Mouse (Mus musculus) stomach, postnatal 0 days (tissue): ENCODE data around the gene Gpank1. TPM values are rescaled to one million over a fixed set of nuclear protein-coding genes. Genes with fewer than 3 reads are reported as not detected.

ENCODE experiments used
- ATAC-seq: fragments of 200-750 bp; cut with Nextera tagmentation; 2 replicates; pipeline ENCODE4 v1.8.0; 2017; ENCODE audit not compliant: low FRiP score, low TSS enrichment
- DNase-seq: peaks from one replicate; pipeline ENCODE4 v3.0.0-alpha.2; 2016; ENCODE audit warnings: low spot score
- H3K27ac ChIP-seq: fragments of 300-500 bp; sonication (generic); replicated peaks from 2 replicates; pipeline ENCODE4 v1.5.1; 2014; ENCODE audit warnings: mild to moderate bottlenecking, control low read depth
- H3K27me3 ChIP-seq: fragments of 300-500 bp; sonication (generic); 2 replicates; pipeline ENCODE4 v1.6.1; 2014; ENCODE audit warnings: low read length; ENCODE audit not compliant: control insufficient read depth, insufficient read depth
- H3K36me3 ChIP-seq: fragments of 300-500 bp; sonication (generic); 2 replicates; pipeline ENCODE4 v1.6.1; 2014; ENCODE audit warnings: low read length, mixed read lengths; ENCODE audit not compliant: control insufficient read depth, insufficient read depth
- H3K4me1 ChIP-seq: fragments of 300-500 bp; sonication (generic); replicated peaks from 2 replicates; pipeline ENCODE4 v1.6.1; 2014; ENCODE audit warnings: antibody characterized with exemption; ENCODE audit not compliant: control insufficient read depth, insufficient read depth
- H3K4me2 ChIP-seq: fragments of 300-500 bp; sonication (generic); replicated peaks from 2 replicates; pipeline ENCODE4 v1.6.1; 2014; ENCODE audit warnings: low read depth, mild to moderate bottlenecking, control low read depth, moderate library complexity
- H3K4me3 ChIP-seq: fragments of 300-500 bp; sonication (generic); 2 replicates; pipeline ENCODE4 v1.5.1; 2014; ENCODE audit warnings: low read depth, low read length, control low read depth
- H3K9ac ChIP-seq: fragments of 300-500 bp; sonication (generic); 2 replicates; pipeline ENCODE4 v1.6.1; 2014; ENCODE audit warnings: mild to moderate bottlenecking, low read length, control low read depth, mixed read lengths
- H3K9me3 ChIP-seq: fragments of 300-500 bp; sonication (generic); 2 replicates; pipeline ENCODE4 v1.6.1; 2016; ENCODE audit warnings: low read length; ENCODE audit not compliant: control insufficient read depth
- CTCF ChIP-seq: IDR thresholded peaks from 2 replicates; pipeline ENCODE4 v1.5.1; 2016; ENCODE audit warnings: antibody characterized with exemption, low read depth, mild to moderate bottlenecking, moderate library complexity
- EP300 ChIP-seq: optimal IDR thresholded peaks from 2 replicates; pipeline ENCODE3; 2016; ENCODE audit warnings: antibody characterized with exemption
- WGBS: fragments of 180-500 bp; shearing (Covaris S2); extraction: QIAGEN DNeasy Blood & Tissue Kit; methylation state at CpG from one replicate; pipeline ENCODE4 v1.1.7; 2014; 5-methylcytosine and 5-hydroxymethylcytosine counted together
- polyA plus RNA-seq: library from polyadenylated mRNA; unstranded; fragments of >200 nt; fragmentation: Nextera tagmentation; extraction: Ambion mirVana; gene quantifications from 2 replicates; pipeline ENCODE4 v1.2.1, GENCODE M21; 2015

The Gpank1 gene
- polyA plus RNA-seq, 1 experiment from 2014 or later = 11.3 TPM

DNA sequence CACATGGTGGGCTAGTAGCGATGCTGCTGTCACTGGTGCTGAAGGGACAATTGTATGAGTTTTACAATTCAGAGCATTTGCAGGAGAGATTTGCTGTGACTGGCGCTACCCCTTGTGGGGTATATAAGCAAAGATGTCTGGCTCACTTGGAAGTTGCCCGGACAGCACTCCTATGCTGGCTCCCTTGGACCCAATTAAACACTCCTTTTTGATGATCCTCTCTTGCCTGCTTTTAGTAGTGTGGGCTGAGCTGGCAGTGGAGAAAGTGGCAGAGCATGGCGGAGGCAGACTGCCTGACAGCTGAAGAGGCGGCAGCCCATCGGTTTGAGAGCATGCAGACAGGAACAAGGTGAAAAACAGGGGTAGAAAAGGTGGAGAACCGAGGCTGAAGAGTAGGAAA, 46.5 kb downstream of the Gpank1 start:
- Histone ChIP-seq H3K4me2 (no peak overlapping the region), H3K9ac (no peak overlapping the region), H3K4me1 (peaks cover 5% of the 10 kb centered on the region), H3K27ac (no peak overlapping the region), H3K4me3 (no peak overlapping the region), H3K36me3 (no peaks in the 10 kb centered on the region), H3K27me3 (no peaks in the 10 kb centered on the region), H3K9me3 (no peaks in the 10 kb centered on the region)
- WGBS = 84% methylated on average over 7 of the region's 7 CpGs
- DNase-seq = no peak
- no peak for TF ChIP-seq CTCF
- TF ChIP-seq EP300 = no peak
- no peak for ATAC-seq

DNA sequence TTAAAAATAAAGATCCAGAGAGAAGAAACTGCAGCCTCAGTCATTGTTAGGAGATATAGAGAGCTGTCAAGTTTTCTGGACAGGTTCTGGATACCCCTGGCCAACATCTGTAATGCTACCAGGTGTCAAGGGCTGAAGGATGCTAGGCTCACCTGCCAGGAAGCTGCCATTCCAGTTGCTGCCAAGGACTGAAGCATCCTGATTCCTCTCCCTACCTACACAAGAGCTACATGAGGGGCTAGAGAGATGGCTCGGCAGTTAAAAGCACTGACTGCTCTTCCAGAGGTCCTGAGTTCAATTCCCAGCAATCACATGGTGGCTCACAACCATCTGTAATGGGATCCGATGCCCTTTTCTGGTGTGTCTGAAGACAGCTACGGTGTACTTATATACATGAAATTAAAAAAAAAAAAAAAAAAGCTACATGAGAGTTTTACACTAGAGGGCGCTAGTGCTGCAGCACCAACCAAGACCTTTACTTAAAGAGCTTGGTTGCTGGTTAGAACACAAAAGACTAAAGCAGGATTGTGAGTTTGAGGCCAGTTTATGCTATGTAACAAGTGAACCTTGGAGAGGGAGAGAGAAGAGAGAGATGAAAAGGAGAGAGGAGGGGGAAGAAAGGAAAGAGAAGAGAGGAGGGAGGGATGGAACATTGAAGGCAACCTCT, 47.4 kb downstream of the Gpank1 start:
- Histone ChIP-seq H3K4me1 (peaks cover 3% of the 10 kb centered on the region; the same call in 1 of the 2 replicates), H3K9me3 (no peaks in the 10 kb centered on the region), H3K27me3 (no peaks in the 10 kb centered on the region), H3K36me3 (no peaks in the 10 kb centered on the region), H3K4me3 (no peak overlapping the region), H3K27ac (no peak overlapping the region), H3K9ac (no peak overlapping the region), H3K4me2 (no peak overlapping the region)
- WGBS = 14% methylated on average over 4 of the region's 4 CpGs
- DNase-seq (no peak), ATAC-seq (no peak)
- TF ChIP-seq CTCF (peak; percentile 80), EP300 (no peak)

DNA sequence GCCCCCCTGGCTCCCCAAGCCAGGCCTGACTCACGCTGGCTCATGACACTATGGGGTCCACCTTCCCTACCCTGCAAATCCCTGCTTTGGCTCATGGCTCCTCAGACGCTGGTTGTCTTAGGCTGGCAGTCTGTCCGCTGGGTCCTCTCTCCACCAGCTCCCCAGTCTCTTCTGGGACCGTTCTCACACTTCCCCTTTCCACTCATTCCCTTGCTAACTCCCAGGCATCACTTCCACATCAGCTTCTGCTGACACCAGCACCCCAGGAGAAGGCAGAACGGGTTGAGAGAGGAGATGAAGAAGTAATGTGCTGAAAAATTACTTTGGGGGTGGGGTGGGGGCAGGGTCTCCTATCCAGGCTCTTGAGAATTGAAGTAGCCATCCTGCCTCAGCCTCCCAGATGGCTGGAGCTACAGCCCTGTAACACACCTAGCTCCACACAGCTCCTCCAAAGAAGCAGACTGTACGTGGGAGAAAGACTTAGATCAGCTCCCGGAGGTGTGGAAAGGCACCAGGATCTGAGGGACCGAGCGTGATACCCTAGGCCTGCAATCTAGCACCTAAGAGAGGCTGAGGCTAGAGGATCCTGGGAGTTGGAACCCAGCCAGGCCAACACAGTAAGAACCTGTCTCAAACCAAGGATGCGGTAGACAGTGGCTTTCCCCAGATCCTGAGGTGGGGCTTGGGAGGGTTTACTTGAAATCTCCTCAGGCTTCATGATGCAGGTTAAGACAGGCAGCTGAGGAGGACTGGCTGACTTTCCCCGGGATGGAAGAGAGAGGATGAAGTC, 51.4 kb downstream of the Gpank1 start:
- Histone ChIP-seq H3K4me1 (no peaks in the 10 kb centered on the region), H3K9me3 (no peaks in the 10 kb centered on the region), H3K27ac (no peak overlapping the region), H3K27me3 (no peaks in the 10 kb centered on the region), H3K4me2 (no peak overlapping the region), H3K4me3 (no peak overlapping the region), H3K9ac (peak overlapping the region; percentile 41; the same call in 1 of the 2 replicates), H3K36me3 (no peaks in the 10 kb centered on the region)
- ATAC-seq (no peak), DNase-seq (no peak)
- no peak for TF ChIP-seq EP300
- TF ChIP-seq CTCF = no peak
- 64% methylated on average over 11 of the region's 11 CpGs for WGBS

DNA sequence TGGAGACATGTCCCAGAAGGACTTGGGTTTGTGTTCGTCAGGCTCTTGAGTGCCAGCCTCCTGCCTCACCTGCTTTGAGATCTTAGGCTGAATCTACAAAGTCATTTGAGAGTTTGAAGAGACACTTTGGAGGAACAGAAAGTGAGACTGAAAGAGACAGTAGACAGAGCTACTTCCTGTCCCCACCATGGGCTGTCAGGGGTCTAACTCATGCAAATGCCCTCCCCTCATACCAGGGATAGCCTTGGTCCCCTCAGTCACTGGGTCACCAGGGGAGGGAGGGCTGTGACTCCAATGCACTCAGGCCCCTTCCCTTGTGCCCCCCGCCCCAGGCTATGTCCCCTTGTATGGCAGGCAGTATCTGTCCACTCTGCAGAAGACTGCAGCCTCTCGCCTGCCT, 52.1 kb downstream of the Gpank1 start:
- no peak for ATAC-seq

More for the DNA sequence above, 52.1 kb downstream of the Gpank1 start:
- 0 out of 2 replicates have a peak overlapping the region, but pooled peaks have one; percentile 41 for H3K9ac ChIP-seq
- H3K27ac ChIP-seq = no peak overlapping the region; the same call in 1 of the 2 replicates
- no peak overlapping the region for H3K4me3 ChIP-seq
- 77% methylated on average over 3 of the region's 3 CpGs for WGBS
- no peaks in the 10 kb centered on the region for H3K27me3 ChIP-seq
- no peak overlapping the region for H3K4me2 ChIP-seq
- DNase-seq = no peak
- H3K9me3 ChIP-seq = no peaks in the 10 kb centered on the region
- no peaks in the 10 kb centered on the region for H3K4me1 ChIP-seq
- TF ChIP-seq CTCF (no peak), EP300 (no peak)
- no peaks in the 10 kb centered on the region for H3K36me3 ChIP-seq

Other genes with a start within 250 kb of the Gpank1 start
- gene Zbtb12, start 242.0 kb upstream of the Gpank1 start, polyA plus RNA-seq = 0.59 and 0.62 TPM in 2 replicates
- not detected in 2 replicates for gene Gm20547, start 239.4 kb upstream of the Gpank1 start, polyA plus RNA-seq
- gene C2, start 223.2 kb upstream of the Gpank1 start, polyA plus RNA-seq = 4.8 and 5.5 TPM in 2 replicates
- 23.8 and 26.2 TPM in 2 replicates for gene Ehmt2, start 223.0 kb upstream of the Gpank1 start, polyA plus RNA-seq
- 31.2 and 33.1 TPM in 2 replicates for gene Slc44a4, start 207.0 kb upstream of the Gpank1 start, polyA plus RNA-seq
- gene Neu1, start 190.2 kb upstream of the Gpank1 start, polyA plus RNA-seq = 18.3 and 18.9 TPM in 2 replicates
- 3.0 TPM in 2 replicates for gene Hspa1b, start 162.2 kb upstream of the Gpank1 start, polyA plus RNA-seq
- gene Gm20481, start 151.5 kb upstream of the Gpank1 start, polyA plus RNA-seq = not detected in 2 replicates
- gene Hspa1a, start 149.3 kb upstream of the Gpank1 start, polyA plus RNA-seq = 24.1 and 25.9 TPM in 2 replicates
- 0.25 and 0.48 TPM in 2 replicates for gene Hspa1l, start 148.8 kb upstream of the Gpank1 start, polyA plus RNA-seq
- 69.2 and 75.1 TPM in 2 replicates for gene Lsm2, start 139.6 kb upstream of the Gpank1 start, polyA plus RNA-seq
- 35.5 and 40.2 TPM in 2 replicates for gene Vars, start 120.5 kb upstream of the Gpank1 start, polyA plus RNA-seq
- gene Vwa7, start 104.9 kb upstream of the Gpank1 start, polyA plus RNA-seq = 0.28 and 0.36 TPM in 2 replicates
- gene Sapcd1, start 93.4 kb upstream of the Gpank1 start, polyA plus RNA-seq = 8.0 and 8.2 TPM in 2 replicates
- 1.9 and 2.7 TPM in 2 replicates for gene Msh5, start 74.7 kb upstream of the Gpank1 start, polyA plus RNA-seq
- gene Clic1, start 71.5 kb upstream of the Gpank1 start, polyA plus RNA-seq = 344 and 360 TPM in 2 replicates
- gene Ddah2, start 62.4 kb upstream of the Gpank1 start, polyA plus RNA-seq = 84.8 and 86.8 TPM in 2 replicates
- 260 and 317 TPM in 2 replicates for gene Ly6g6c, start 56.1 kb upstream of the Gpank1 start, polyA plus RNA-seq
- 0.49 and 0.96 TPM in 2 replicates for gene Mpig6b, start 55.3 kb upstream of the Gpank1 start, polyA plus RNA-seq
- gene Ly6g6e, start 44.6 kb upstream of the Gpank1 start, polyA plus RNA-seq = 109 and 113 TPM in 2 replicates
- gene Ly6g6d, start 43.4 kb upstream of the Gpank1 start, polyA plus RNA-seq = 7.1 and 7.7 TPM in 2 replicates
- 0.13 TPM in 1 of 2 replicates, not detected in the other for gene Ly6g6f, start 35.8 kb upstream of the Gpank1 start, polyA plus RNA-seq
- gene Abhd16a, start 32.2 kb upstream of the Gpank1 start, polyA plus RNA-seq = 74.2 and 75.0 TPM in 2 replicates
- gene Ly6g5c, start 13.2 kb upstream of the Gpank1 start, polyA plus RNA-seq = not detected in 2 replicates
- gene Ly6g5b, start 6.0 kb upstream of the Gpank1 start, polyA plus RNA-seq = 0.18 and 0.27 TPM in 2 replicates
- 323 and 329 TPM in 2 replicates for gene Csnk2b, start 598 bp downstream of the Gpank1 start, polyA plus RNA-seq
- gene D17H6S53E, start 4.9 kb downstream of the Gpank1 start, polyA plus RNA-seq = 14.4 and 15.5 TPM in 2 replicates
- gene Apom, start 10.6 kb downstream of the Gpank1 start, polyA plus RNA-seq = 1.3 and 3.2 TPM in 2 replicates
- 28.1 and 30.6 TPM in 2 replicates for gene Bag6, start 13.7 kb downstream of the Gpank1 start, polyA plus RNA-seq
- gene Prrc2a, start 43.4 kb downstream of the Gpank1 start, polyA plus RNA-seq = 45.4 and 49.3 TPM in 2 replicates
- gene Aif1, start 54.6 kb downstream of the Gpank1 start, polyA plus RNA-seq = 24.3 and 25.2 TPM in 2 replicates
- gene Lst1, start 67.0 kb downstream of the Gpank1 start, polyA plus RNA-seq = 17.5 and 19.3 TPM in 2 replicates
- gene Ltb, start 73.0 kb downstream of the Gpank1 start, polyA plus RNA-seq = 0.63 and 0.78 TPM in 2 replicates
- gene Tnf, start 80.6 kb downstream of the Gpank1 start, polyA plus RNA-seq = 0.32 and 0.40 TPM in 2 replicates
- 0.11 and 0.16 TPM in 2 replicates for gene Lta, start 83.9 kb downstream of the Gpank1 start, polyA plus RNA-seq
- 0.27 and 0.33 TPM in 2 replicates for gene Gm16181, start 99.4 kb downstream of the Gpank1 start, polyA plus RNA-seq
- gene Atp6v1g2, start 112.2 kb downstream of the Gpank1 start, polyA plus RNA-seq = 3.0 and 3.6 TPM in 2 replicates
- gene Nfkbil1, start 114.3 kb downstream of the Gpank1 start, polyA plus RNA-seq = 7.4 and 7.5 TPM in 2 replicates
- gene Ddx39b, start 120.3 kb downstream of the Gpank1 start, polyA plus RNA-seq = 143 and 145 TPM in 2 replicates
- gene H2-D1, start 141.3 kb downstream of the Gpank1 start, polyA plus RNA-seq = 303 and 307 TPM in 2 replicates
- not detected in 2 replicates for gene H2-Q1, start 198.9 kb downstream of the Gpank1 start, polyA plus RNA-seq
- 1.2 and 1.6 TPM in 2 replicates for gene H2-Q2, start 220.8 kb downstream of the Gpank1 start, polyA plus RNA-seq